Mouse (Mus musculus): Measurements from ENCODE around the gene Clic1. TPM values are rescaled to one million over a fixed set of nuclear protein-coding genes. Genes with fewer than 3 reads are reported as not detected.
A peak's percentile ranks its signal among the peaks of the same experiment; 100 is the strongest.

Clic1 gene
- polyA plus RNA-seq, 1 experiment from 2014 or later: 524 TPM

DNA sequence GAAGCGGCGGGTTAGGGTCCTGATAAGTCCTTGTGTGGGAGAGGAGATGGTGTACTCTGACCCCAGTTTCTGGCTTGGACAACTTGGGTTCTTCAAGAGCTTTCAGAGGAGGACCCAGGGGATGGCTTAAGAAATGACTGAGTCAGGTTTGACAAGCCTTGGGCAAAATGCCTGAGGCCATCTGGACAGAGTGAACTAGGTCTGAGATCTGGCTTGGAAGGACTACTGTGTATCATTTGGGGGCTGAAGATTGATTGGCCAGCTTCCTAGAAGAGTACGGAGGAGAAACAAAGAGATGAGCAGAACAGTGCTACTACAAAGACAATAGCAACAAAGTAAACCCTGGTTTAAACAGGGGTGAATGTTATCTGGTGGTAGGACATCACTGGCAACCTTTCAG, 13.7 kb downstream of the Clic1 start:
- no peak for DNase-seq (ENCODE audit: low spot score)

DNA sequence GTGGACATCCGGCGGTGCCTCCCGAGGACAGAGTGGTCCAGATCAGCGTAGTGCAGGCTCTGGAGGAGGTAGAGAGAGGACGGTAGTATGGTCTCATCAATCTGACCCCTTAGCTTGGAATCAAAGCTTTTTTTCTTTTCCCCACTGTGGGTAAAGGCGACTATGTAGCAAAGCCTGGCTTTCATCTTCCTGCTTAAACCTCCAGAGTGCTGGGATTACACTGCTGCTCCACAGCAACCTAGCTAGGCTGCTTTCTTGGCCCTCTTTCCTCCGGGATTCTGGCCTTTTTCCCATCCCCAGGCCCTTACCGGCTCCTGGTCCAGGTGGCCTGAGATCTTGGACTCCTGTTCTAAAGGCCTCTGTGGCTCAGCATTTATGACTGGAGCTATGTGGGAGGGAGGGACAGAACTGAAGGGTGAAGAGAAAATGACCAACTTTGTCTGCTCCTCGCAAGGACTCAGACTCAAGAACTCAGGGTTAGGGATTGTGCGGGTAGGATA, 14.7 kb downstream of the Clic1 start:
- no peak for DNase-seq (ENCODE audit: low spot score)

- DNase-seq (ENCODE audit: low spot score): no peak
Measured at GRCm38 (mm10) chr17:35064951-35065947, 15.5 kb downstream of the Clic1 start, which contains the start of gene Ly6g6c. Ly6g6c (plus strand) TSS chr17:35065388.

GRCm38 (mm10) chr17:35066084-35066483, 16.3 kb downstream of the Clic1 start, which contains the start of gene Mpig6b:
Mpig6b (minus strand) TSS chr17:35066184.
- DNase-seq (ENCODE audit: low spot score): no peak

GRCm38 (mm10) chr17:35068213-35068914, 18.6 kb downstream of the Clic1 start:
- no peak for DNase-seq (ENCODE audit: low spot score)

GRCm38 (mm10) chr17:35070556-35071229, 20.9 kb downstream of the Clic1 start:
- peak; percentile 82 for DNase-seq (ENCODE audit: low spot score)

GRCm38 (mm10) chr17:35071454-35071853, 21.7 kb downstream of the Clic1 start:
- no peak for DNase-seq (ENCODE audit: low spot score)

DNA sequence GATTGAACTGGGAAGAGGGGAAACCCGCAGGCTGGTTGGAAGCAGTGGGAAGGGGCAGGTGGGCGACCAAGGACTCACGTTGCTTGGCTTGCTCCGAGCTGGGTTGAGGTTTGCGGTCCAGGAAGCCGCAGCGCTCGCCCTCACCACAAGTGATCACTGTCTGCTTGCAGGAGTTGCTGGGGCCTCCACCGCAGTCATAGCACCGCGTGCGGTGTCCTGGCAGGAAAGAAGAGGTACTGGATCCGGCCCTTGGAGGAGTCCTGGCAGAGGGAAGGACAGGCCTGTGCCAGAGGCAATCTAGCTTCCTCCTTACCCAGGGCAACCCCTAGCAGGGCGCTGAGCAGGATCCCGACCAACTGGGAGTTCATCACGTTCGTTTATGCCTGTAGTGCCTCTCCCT, 24.3 kb downstream of the Clic1 start:
- peak; percentile 46 for DNase-seq (ENCODE audit: low spot score)

- DNase-seq (ENCODE audit: low spot score): no peak
Measured at GRCm38 (mm10) chr17:35076507-35077176, 26.9 kb downstream of the Clic1 start, which contains the start of gene Ly6g6e. Ly6g6e (plus strand) TSS chr17:35076902.

- no peak for DNase-seq (ENCODE audit: low spot score)
Measured at GRCm38 (mm10) chr17:35077285-35077684, 27.5 kb downstream of the Clic1 start.

GRCm38 (mm10) chr17:35077786-35078233, 28.0 kb downstream of the Clic1 start, which contains the start of gene Ly6g6d:
Ly6g6d (minus strand) TSS chr17:35078065.
- DNase-seq (ENCODE audit: low spot score): no peak

- DNase-seq (ENCODE audit: low spot score): no peak
Measured at GRCm38 (mm10) chr17:35079778-35080177, 30.0 kb downstream of the Clic1 start.

- DNase-seq (ENCODE audit: low spot score): no peak
Measured at GRCm38 (mm10) chr17:35080248-35080647, 30.5 kb downstream of the Clic1 start.

DNA sequence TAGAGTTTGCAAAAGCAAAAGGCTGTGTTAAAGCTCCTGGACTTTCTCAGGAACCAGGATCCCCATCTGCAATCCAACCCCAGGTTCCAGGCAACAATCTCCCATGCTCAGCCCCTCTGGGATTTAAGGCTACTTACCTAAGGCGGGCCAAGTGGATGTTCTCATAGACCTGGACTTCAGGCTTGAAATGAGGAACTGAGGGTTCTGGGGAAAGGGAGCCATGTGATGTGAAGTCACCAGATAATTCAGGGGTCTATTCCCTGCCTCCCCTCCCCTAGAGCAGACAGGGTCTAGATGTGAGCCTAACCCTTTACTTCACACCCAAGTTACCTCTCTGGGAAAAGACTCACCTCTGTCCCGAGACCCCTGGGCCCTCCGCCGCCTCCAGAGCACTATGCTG, 30.9 kb downstream of the Clic1 start:
- no peak for DNase-seq (ENCODE audit: low spot score)

GRCm38 (mm10) chr17:35082841-35083576, 33.2 kb downstream of the Clic1 start:
- DNase-seq (ENCODE audit: low spot score): no peak

DNA sequence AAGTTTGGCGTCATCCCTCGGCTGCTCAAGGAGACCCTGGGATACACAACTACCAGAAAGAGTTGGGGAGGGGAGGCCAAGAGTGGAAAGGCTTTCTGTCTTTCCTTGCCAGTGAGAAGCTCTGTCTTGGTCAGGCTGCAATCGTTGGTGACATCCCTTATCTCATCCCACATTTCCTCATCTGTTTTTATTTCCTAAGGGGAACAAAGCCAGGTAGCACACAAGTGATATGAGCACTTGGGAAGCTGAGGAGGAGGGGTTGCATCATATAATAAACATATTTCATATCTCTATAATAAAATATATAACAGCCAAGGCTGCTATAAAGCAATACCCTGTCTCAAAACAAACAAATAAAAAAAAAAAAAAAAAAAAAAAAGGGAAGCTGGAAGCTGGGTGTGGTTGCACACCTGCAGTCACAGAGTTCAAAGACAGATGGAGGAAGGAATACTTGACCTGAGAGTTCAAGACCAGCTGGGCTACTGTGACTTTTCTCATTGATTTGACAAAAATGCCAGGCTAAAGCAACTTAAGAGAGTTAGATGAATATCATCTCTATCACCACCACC, 34.2 kb downstream of the Clic1 start:
- no peak for DNase-seq (ENCODE audit: low spot score)

DNA sequence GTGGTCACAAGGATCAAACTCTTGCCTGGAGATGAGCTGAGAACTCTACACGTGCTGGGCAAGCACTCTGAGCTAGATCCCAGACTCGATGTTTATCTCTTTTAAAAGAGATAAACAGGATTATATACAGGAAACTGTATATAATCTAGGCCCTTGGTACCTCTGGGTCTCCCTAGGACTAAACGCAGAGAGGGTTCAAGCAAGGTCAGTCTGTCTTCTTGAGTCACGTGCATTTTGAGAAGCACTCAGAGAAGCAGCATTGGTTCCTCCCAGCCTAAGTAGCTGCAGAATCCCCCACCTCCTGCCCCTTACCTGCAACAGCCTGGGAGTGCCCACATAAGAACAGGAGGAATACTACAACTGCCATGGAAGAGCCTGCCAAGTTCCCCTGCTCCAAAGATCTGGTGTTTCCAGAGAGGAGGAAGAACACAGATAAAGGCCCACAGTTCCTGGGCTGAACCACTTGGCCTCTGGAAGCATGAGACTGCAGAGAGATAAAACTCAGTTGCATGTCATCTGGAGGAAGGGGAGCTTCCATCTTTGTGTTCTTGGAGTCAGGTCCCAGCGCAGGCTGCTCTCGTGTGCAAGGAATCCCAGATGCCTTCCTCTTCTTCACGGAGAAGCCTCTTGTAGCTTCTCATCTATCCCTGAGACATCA, 35.6 kb downstream of the Clic1 start, which contains the start of gene Ly6g6f:
Gene Ly6g6f, minus strand, starts transcription at position 403 of the 658 bp plus-strand sequence.
- DNase-seq (ENCODE audit: low spot score): no peak

- no peak for DNase-seq (ENCODE audit: low spot score)
Measured at GRCm38 (mm10) chr17:35088151-35088550, 38.4 kb downstream of the Clic1 start.

Measured in thymus, postnatal 0 days (tissue).